Mouse (Mus musculus) urinary bladder, postnatal 36 days (tissue): ENCODE measurements around the gene Pkp2.
A peak's percentile ranks its signal among the peaks of the same experiment; 100 is the strongest.

Source experiments
- DNase-seq, 2 experiments: peaks; one replicate each; pipeline ENCODE4 v3.0.0; 2022; ENCODE audit warnings: low spot score in 2 of 2, mixed read lengths in 1 of 2

Pkp2 gene

DNA sequence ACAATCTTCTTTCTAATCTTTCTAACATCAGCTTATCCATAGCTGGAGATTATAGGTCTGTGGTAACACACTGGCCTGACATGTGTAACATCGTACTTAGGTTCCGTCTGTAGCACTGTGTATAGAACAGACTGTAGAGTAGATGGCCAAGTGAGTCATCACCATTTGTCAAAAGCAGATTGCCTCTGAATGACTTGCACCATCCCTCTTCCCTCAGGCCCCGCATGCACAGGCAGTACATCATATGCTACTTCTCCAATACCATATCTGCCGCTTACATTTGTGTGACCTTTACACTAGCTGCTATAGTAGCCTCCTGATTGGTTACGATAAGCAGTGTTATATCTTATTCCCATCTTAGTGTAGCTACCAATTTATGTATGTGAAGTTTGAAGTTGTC, 47.8 kb downstream of the Pkp2 start:
- DNase-seq, result no peak

GRCm38 (mm10) chr16:16261481-16261880, 48.4 kb downstream of the Pkp2 start:
- no peak for DNase-seq

- DNase-seq, result no peak
Measured at GRCm38 (mm10) chr16:16262436-16262835, 49.3 kb downstream of the Pkp2 start.

DNA sequence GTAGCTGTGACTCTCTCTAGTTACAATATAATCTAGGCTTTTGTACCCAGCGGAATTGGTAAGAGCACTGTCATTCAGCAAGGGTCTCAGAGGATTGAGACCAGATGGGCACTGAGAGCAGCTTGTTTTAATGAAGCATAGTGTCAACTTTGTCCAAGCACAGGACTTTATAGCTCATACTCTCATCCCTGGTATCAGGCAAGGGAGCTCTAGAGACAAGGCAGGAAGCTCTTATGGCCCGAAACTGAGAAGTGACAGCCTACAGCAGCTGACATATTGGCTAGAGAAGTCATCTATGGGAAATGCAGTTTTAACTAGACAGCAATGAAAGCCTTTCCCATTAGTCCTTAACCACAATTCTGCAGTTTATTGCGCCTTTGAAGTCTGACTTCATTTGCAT, 59.9 kb downstream of the Pkp2 start:
- DNase-seq, result no peak

DNA sequence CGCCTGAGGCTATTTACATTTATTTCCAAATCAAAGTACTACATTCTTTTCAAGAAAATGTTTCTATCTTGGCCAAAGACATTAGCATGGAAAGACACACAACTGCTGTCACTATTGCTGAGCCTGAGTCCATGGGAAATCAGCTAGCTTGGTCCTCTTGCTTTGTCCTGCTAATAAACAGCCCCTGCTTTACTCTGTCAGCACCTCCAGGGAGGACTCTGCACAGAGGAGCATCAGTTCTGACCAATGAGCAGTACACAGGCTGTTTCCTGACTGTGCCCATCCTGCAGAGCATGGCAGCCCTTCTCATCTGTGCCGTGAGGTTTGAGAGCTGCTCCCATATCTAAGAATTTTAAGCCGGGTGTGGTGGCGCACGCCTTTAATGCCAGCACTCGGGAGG, 60.6 kb downstream of the Pkp2 start:
- no peak for DNase-seq

DNA sequence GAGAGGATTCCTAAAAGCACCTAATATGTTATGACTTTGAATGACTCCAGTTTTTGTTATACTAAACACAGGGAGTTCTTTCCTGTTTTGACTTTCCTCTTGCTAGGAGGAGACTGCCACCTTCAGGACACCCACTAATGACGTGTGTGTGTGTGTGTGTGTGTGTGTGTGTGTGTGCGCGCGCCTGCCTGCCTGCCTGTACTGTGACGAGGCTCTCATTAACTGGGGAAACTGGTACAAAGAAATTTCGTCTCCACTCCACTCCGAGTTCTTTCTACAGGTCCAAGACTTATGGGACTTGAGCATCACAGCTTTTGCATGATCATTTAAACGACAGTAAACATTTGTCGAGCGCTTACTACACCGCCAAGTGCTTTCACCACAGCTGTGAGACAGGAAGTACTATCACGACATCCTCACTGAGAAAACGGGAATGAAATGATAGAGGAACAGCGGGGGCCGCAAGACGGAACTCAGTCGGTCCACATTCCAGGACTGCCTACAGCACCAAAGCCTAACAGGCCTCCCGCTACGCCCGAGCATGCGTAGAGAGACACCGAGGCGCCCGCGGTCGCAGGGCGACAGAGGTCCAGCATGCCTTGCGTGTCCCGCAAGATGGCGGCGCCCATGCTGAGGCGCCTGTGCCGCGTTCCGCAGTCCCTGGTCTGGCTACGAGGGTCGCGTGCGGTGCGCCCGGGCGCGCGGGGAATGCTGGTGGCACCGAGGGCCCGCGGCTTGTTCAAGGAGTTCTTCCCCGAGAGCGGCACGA, 89.4 kb downstream of the Pkp2 start, which contains the start of gene Yars2:
Gene Yars2, plus strand, starts transcription at position 597 of the 769 bp plus-strand sequence.
- DNase-seq, result peak; percentile 81 to 92

DNA sequence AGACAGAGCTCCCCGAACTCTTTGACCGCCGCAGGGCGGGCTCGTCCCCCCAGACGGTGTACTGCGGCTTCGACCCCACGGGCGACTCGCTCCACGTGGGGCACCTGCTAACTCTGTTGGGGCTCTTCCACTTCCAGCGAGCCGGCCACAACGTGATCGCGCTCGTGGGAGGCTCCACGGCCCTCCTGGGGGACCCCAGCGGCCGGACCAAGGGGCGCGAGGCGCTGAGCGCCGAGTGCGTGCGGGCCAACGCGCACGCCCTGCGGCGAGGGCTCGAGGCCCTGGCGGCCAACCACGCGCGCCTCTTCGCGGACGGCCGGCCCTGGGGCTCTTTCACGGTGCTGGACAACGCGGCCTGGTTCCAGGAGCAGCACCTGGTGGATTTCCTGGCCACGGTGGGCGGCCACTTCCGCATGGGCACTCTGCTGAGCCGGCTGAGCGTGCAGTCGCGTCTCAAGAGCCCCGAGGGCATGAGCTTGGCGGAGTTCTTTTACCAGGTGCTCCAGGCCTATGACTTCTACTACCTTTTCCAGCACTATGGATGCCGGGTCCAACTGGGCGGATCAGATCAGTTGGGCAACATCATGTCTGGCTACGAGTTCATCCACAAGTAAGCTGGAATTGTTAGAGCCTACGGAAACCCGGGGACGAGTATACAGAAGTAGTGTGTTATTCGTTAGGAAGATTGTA, 90.2 kb downstream of the Pkp2 start:
- DNase-seq, result peak; percentile 30 to 39

GRCm38 (mm10) chr16:16303888-16304287, 90.8 kb downstream of the Pkp2 start:
- no peak for DNase-seq

GRCm38 (mm10) chr16:16311319-16311718, 98.2 kb downstream of the Pkp2 start:
- DNase-seq, result no peak
